Mouse (Mus musculus): Measurements from ENCODE around the gene Sec14l2.
A peak's percentile ranks its signal among the peaks of the same experiment; 100 is the strongest.
"Not testable (repeated sequence)": the region's sequence is repeated elsewhere in the genome, so short reads cannot be mapped to it uniquely, and the experiment has no call there.

Sec14l2 gene

DNA sequence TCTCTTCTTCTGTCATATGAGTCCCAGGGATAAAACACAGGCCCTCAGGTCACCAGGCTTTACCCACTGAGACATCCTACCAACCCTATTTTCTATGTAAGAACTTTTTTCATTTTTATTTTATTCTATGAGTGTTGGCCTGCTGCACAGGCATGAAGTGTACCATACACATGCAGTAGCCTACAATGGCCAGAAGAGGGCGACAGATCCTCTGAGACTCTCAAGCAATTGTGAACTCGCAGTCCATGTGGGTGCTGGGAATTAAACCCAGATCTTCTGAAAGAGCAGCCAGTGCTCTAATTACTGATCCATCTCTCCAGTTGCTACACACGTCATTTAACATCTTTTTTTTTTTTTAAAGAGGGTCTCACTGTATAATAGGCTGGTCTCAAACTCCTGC, 10.2 kb upstream of the Sec14l2 start:
- DNase-seq (ENCODE audit: extremely low spot score), result no peak

- not testable (repeated sequence) for DNase-seq (ENCODE audit: extremely low spot score)
These were observed 5.2 kb upstream of the Sec14l2 start for GRCm38 (mm10) chr11:4128461-4128860.

DNA sequence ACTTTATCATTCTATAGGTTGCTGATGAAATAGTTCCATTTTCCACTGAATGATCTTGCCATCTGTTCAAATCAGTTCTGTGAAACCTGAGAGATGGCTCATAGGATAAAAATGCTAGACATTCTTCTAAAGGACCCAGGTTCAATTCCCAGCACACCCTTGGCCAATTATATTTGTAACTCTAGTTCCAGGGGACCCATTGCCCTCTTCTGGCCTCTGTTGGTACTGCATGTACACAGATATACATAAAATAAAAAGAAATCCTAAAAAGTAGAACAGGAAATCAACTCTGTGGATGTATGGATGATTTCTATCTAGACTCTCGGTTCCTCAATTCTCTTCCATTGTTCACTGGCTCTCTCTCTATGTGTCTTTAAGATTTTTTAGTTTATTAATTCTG, 3.8 kb upstream of the Sec14l2 start:
- no peak for DNase-seq (ENCODE audit: extremely low spot score)

- peak; percentile 34 for DNase-seq (ENCODE audit: extremely low spot score)
These were observed 707 bp upstream of the Sec14l2 start for GRCm38 (mm10) chr11:4123922-4124321.

GRCm38 (mm10) chr11:4122226-4122625, 989 bp downstream of the Sec14l2 start:
- no peak for DNase-seq (ENCODE audit: extremely low spot score)

- no peak for DNase-seq (ENCODE audit: extremely low spot score)
These were observed 1.5 kb downstream of the Sec14l2 start for GRCm38 (mm10) chr11:4121691-4122090.

GRCm38 (mm10) chr11:4119635-4120034, 3.6 kb downstream of the Sec14l2 start:
- DNase-seq (ENCODE audit: extremely low spot score), result no peak

GRCm38 (mm10) chr11:4118081-4118921, 4.9 kb downstream of the Sec14l2 start:
- DNase-seq (ENCODE audit: extremely low spot score), result peak; percentile 64

- DNase-seq (ENCODE audit: extremely low spot score), result no peak
These were observed 5.7 kb downstream of the Sec14l2 start for GRCm38 (mm10) chr11:4117372-4118071.

GRCm38 (mm10) chr11:4116458-4117141, 6.6 kb downstream of the Sec14l2 start:
- no peak for DNase-seq (ENCODE audit: extremely low spot score)

- DNase-seq (ENCODE audit: extremely low spot score), result no peak
These were observed 7.8 kb downstream of the Sec14l2 start for GRCm38 (mm10) chr11:4115407-4115806.

DNA sequence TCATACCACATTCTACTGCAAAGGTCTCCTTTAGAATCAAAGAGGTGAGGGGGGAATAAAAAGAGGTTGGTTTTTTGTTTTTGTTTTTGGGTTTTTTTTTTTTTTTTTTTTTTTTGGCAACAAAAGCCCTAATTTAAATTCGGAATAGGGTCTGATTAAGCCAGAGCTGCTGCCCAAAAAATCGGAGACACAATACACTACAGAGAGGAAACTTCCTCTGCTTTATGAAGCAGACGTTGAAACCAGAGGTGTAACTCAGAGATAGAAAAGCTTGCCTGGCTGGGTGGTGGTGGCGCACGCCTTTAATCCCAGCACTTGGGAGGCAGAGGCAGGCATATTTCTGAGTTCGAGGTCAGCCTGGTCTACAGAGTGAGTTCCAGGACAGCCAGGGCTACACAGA, 8.7 kb downstream of the Sec14l2 start:
- DNase-seq (ENCODE audit: extremely low spot score), result not testable (repeated sequence)

DNA sequence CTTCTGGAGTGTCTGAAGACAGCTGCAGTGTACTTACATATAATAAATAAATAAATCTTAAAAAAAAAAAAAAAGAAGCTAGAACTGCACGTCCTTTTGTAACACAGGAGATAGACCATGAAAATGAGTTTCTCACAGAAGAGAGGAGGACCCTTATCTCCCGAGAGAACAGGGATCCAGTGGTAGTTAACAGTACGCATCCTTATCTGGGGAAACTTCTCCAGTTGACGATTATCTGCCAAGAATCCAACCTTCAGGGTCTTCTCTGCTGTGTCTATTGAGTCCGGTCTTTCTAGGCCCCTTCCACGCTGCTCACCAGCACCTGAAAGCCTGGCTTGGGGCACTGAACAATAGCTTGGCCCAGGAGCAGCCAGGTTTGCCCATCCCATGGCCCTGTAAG, 9.2 kb downstream of the Sec14l2 start:
- no peak for DNase-seq (ENCODE audit: extremely low spot score)

GRCm38 (mm10) chr11:4113496-4113895, 9.7 kb downstream of the Sec14l2 start:
- no peak for DNase-seq (ENCODE audit: extremely low spot score)

GRCm38 (mm10) chr11:4112861-4113260, 10.4 kb downstream of the Sec14l2 start:
- no peak for DNase-seq (ENCODE audit: extremely low spot score)

DNA sequence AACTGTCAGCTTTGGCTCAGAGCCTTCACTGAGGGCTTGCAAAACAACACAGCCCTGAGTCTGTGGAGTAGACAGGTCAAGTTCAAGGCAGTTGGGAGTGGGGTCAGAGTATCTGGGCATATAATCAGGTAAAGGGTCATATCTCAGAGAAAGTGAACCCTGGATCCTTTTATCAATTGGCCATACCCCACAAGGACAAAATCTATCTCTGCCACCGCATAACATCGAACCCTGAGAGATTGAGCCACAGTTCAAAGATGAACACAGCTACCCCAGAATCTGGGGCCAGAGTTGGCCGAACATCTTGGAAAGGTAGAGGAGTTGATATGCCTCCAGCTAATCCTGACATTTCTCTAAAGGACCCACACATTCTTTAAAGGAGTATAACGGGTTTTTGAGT, 11.2 kb downstream of the Sec14l2 start:
- DNase-seq (ENCODE audit: extremely low spot score), result no peak

DNA sequence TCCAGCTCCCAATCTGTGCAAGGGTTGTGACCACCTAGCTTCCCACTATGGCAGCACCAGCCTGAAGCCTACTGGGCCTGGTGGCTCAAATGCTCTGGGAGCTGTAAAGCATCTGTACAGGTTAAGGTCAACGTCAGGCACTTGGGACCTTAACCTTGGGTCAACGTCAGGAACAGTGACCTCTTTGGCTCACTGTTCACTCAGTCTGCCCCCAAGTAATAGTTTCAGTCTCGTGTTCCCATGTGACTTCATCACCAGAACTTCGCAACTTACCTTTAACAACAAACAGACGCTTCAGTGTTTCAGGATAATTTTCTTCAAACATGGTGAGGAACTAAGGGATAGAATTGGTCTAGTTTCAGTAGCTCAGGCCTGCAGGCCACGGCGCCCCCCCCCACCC, 14.5 kb downstream of the Sec14l2 start:
- no peak for DNase-seq (ENCODE audit: extremely low spot score)

DNA sequence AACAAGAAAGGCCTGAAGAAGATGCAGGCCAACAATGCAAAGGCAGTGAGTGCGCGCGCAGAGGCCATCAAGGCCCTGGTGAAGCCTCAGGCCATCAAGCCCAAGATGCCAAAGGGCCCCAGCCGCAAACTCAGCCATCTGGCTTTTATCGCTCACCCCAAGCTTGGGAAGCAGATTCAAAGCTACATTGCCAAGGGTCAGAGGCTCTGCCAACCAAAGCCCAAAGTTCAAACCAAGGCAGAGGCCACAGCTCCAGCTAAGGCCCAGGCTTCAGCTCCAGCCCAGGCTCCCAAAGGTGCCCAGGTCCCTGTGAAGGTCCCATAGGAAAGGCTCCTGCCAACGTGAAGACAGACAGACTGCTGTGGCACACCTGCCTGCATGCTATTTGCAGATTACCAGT, 15.3 kb downstream of the Sec14l2 start:
- DNase-seq (ENCODE audit: extremely low spot score), result not testable (repeated sequence)

DNA sequence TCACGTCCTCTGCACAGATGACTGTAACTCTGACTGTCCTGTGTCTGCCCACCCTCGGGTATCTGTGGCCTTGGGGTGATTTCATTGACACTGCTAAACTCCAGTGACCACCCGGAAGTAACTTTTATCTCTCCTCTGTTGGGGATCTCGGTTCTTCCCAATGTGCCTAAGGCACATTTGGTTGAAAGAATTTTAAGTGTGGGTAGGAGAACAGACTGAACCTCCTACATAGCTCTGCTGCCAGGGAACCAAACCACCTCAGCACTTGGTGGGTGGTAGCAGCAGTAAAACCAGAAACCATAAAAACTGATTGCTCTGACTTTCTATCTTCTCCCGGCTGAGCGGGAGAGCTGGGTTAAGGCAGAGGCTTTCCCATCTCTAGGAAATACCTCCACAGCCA, 17.8 kb downstream of the Sec14l2 start:
- no peak for DNase-seq (ENCODE audit: extremely low spot score)

DNA sequence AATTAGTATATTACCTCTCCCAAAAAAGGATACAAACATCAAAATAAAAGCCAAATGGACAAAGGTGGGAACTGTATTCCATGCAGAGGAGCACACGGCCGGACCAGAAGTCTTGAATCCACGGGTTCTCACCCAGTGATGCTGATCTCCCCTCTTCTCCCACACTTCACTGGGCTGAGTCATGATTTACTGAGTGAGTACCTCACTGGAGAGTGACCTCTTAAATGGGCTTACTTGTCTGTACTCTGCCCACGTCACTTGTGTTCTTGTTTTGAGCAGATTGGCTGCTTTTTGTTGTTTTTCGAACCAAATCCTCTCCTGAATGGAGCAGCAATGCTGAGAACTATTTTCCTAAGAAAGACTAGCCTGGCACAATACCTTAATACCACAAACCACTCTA, 18.2 kb downstream of the Sec14l2 start:
- no peak for DNase-seq (ENCODE audit: extremely low spot score)

- DNase-seq (ENCODE audit: extremely low spot score), result no peak
These were observed 19.7 kb downstream of the Sec14l2 start for GRCm38 (mm10) chr11:4103522-4103921.

- no peak for DNase-seq (ENCODE audit: extremely low spot score)
These were observed 21.4 kb downstream of the Sec14l2 start for GRCm38 (mm10) chr11:4101851-4102250.

DNA sequence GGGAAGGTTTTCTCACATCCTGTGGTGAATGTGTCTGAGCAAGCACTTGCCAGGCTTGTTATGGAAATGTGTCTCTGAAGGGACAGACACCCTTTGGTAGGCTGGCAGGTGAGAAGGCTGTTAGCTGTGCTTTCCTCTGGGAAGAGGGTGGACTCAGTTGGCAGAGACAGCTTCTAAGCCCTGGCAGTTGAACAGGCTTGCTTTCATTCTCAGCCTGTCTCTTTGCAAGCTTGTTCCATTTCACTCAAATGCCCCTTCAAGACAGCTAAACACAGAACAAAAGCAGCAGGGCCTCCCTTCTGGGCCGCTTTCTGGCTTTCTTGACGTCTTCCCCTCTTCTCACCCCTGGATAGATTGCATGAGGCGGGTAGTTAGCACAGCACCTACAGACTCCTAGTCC, 23.8 kb downstream of the Sec14l2 start:
- no peak for DNase-seq (ENCODE audit: extremely low spot score)
